Mouse (Mus musculus) E14TG2a.4 (cell line): ENCODE measurements around the gene Sema6c.

Experiments used
- CTCF ChIP-seq: conservative IDR thresholded peaks from 2 replicates; pipeline ENCODE4 v1.5.1; 2014; ENCODE audit warnings: low read length
- NANOG ChIP-seq: IDR thresholded peaks from 2 replicates; pipeline ENCODE4 v1.6.1; 2014; ENCODE audit warnings: borderline replicate concordance, low read length, mixed read lengths

GRCm38 (mm10) chr3:95129226-95129651, 31.0 kb upstream of the Sema6c start:
- TF ChIP-seq CTCF (no peak), NANOG (no peak)
